Mouse (Mus musculus) spleen, adult 2 months (tissue): Measurements from ENCODE around the gene Zbtb37.

Experiments
- CTCF ChIP-seq: fragments of 200-500 bp; IDR thresholded peaks from 2 replicates; pipeline ENCODE4 v1.5.1; 2011; ENCODE audit warnings: mild to moderate bottlenecking, inconsistent platforms; ENCODE audit not compliant: insufficient read depth, insufficient read length, insufficient replicate concordance; ENCODE audit errors: extremely low read depth
- POLR2A ChIP-seq: fragments of 200-500 bp; IDR thresholded peaks from 2 replicates; pipeline ENCODE4 v1.6.1; 2011; ENCODE audit warnings: low read depth, low read length, inconsistent platforms

DNA sequence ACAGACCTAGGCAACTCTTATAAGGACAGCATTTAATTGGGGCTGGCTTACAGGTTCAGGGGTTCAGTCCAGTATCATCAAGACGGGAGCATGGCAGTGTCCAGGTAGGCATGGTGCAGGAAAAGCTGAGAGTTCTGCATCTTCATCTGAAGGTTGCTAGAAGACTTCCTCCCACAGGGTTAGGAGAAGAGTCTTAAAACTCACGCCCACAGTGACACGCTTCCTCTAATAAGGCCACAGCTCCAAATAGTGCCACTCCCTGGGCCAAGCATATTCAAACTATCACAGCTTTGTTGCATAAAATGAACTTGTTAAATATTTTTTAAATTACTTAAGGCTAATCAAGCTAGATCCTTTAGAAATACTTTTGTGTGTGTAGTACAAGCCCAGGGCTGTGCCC, 42.6 kb upstream of the Zbtb37 start:
- no peak for TF ChIP-seq CTCF
- no peak for TF ChIP-seq POLR2A
